Mouse (Mus musculus): ENCODE results near the gene Cass4.

The Cass4 gene

DNA sequence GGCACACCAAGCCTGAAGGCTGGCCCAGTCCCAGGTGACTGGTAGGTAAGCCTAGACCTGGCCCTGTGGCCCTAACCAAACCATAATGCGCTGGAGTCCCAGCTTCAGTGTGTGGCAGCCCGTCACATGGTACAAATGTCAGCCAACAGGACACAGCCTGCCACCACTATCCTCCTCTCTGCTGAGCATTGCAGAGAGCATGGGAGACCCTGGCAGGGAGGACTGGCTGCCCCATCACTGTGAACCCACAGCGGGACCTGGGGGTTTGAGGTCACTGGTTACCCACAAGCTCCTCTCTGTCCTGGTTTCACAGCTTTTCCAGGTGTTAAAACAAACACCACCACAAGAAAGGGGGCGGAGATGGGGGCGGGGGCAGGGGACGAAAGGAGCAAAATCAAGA, 3.3 kb upstream of the Cass4 start:
- 62% methylated on average over 6 of the region's 6 CpGs for WGBS

DNA sequence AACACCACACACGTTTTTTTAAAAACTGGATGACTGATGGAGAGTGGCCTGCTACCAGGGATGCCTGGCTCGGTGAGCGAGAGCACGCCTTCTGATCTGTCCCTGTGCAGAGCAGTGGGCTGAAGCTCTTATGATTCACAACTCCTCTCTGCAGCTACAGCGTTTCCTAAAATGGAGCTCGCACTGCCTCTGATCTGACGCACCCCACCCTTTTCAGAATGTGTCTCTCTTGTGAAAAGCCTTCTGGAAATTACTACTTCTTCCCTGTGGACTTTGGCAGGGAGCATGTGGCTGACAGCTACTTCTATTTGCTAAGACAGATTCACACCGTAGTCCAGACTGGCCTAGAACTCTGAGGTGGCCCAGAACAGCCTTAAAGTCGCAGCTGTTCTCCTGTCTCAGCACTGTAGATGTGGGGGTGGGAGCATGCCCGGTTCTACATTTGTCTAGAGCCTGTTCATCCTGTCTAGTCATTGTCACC, 1.5 kb upstream of the Cass4 start:
- 35% methylated on average over 10 of the region's 10 CpGs for WGBS

DNA sequence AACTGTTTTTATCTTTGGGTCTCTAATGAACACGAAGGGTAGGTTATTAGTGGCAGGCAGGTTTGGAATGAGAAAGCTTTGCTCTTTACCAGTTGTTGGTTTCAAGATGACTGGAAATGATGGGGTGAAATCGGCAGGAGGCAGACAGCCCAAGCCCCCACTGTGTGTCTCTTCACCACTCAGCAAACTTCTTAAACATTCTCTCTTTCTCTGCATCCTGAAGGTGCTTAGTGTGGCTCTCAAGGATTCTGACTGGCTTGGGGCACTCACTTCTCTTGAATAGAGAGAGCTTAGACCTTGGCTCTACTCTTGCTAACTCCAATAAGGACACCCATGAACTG, 428 bp downstream of the Cass4 start:
- 89% methylated on average over 2 of the region's 2 CpGs for WGBS

DNA sequence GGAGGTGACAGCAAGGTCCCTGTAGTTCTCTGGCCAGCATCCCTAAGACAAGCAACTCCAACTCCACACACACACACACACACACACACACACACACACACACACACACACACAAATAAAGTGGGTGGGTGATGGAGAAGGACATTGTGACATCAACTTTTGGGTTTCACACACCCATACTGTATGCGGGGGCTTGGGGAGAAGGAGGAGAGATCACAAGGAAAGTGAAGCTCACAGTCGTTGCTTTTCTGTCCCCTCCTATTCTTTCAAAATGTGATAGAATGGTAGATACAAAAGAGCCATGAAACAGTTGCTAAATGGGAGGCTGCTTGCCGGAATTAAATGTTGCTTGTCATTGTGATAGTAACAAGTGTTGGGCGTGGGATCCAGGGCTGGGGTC, 1.1 kb downstream of the Cass4 start:
- WGBS: 80% methylated on average over 4 of the region's 4 CpGs

DNA sequence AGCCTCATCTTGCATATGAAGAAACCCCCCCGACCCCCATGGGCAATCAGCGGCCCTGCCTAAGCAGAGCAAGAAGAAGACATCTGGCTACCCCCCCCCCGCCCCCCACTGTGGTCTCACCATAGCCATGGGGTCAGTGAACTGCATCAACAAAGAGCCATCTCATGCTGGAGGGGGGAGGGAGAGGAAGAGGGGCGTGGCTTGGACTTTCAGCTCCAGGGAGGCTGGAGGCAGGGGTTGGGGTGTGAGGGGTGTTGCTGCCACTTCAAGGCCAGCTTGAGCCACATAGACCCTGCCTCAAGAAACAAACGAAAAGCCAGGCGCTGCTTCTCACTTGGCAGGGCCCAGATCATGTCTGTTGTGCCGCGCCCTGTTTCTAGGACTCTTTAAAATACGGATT, 2.4 kb downstream of the Cass4 start:
- WGBS: 65% methylated on average over 9 of the region's 9 CpGs

DNA sequence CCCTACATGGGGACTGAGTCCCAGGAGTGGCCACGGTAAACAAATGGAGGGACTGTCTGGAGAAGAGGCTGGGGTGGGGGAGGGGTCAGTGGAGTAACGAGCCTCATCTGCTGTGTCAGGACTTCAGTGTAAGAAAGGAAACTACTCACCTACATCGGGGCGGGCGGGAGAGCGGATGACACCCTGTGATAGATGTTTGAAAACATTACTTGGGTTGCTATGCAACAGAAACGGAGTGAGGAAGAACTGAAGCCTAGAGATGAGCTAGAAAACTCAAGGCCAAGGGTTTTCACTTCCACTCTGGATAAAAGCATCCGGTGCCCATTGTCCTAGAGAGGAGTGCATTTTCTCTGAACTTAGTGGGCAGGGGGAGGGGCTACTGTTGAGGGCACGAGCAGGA, 6.3 kb downstream of the Cass4 start:
- WGBS: 23% methylated on average over 9 of the region's 9 CpGs

DNA sequence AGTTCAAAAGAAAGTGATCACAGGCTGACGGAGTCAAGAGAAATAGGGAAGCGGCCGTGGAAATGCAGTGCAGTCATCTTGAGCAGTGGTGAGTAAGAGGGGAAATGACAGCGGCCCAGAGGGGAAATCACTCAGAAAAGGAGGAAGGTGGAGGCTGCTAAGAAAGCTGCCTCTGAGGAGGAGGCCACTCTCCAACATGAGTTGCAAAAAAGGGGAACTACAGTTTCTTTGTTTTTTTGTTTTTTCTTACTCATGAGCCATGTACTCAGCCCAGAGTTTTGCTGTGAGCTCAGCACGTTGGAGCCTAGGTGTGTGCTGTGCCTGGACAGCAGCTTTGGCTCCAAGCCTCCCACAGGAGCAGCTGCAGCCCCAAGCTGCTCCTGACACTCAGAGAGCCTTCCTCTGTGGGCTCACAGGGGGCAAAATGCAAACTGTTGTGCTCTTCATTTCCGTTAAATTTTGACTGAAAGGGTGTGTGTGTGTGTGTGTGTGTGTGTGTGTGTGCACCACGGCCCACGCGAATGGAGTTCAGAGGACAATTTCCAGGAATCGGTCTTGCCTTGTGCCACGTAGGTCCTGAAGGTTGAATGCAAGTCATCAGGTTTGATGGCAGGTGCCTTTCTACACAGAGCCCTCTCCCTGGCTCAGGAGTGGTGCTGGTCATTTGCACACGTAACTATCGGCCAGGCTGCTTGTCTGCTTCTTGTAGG, 7.7 kb downstream of the Cass4 start:
- WGBS: 72% methylated on average over 13 of the region's 13 CpGs

DNA sequence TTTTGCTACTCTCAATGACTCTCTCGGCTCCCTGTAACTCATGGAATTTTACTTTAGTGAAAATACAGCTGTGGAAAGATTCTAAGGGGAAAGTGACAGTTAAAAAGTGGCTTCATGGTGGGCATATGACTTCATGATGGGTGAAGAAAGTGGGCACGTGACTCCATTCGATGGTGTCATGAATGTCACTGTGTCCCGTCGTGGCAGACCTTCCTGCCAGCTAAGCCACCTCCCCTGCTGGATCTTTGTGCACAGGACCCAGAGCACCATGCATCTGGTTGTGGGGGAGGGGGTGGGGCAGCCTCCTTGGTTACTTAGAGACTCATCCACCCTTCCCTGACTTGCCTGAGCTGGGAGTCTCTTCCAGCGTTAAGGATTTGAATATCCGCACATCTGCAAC, 10.6 kb downstream of the Cass4 start:
- WGBS: 63% methylated on average over 7 of the region's 7 CpGs

DNA sequence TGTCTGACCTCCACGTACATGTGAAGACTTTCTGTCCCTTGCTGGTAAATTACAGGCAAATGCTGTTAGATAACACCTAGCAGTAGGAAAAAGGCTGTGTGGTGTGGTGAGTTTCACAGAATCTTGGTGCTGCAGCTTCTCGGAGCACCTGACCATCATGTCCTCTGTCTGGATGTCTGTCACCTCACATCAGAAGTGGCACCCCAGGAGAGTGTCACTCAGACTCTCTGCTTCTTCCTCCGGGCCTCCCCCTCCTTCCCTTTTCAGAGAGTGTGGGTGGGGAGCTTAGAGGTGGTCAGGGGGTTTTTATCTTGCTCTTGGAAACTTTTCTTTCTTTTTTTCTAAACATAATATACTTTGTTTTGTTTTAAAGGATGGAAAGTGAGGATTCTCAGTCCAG, 11.4 kb downstream of the Cass4 start:
- WGBS: 85% methylated on average over 3 of the region's 3 CpGs

DNA sequence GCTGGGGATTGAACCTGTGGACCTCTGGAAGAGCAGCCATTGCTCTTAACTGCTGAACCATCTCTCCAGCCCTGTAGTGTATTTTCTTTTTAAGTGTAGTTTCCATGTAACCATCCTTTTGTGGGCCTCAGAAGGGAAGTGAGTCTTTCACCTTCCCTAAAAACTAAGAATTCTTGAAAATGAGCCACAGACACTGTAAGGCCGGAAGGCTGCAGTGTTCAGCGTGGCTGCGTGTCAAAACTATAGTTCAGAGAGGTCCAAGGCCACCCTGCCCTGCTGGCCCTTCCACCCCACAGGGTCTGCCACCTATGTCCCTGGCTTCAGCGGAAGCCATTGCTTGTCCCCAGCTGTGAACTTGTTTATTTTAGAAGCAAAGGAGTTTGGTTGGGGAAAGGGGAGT, 12.6 kb downstream of the Cass4 start:
- 83% methylated on average over 4 of the region's 4 CpGs for whole genome bisulfite sequencing

DNA sequence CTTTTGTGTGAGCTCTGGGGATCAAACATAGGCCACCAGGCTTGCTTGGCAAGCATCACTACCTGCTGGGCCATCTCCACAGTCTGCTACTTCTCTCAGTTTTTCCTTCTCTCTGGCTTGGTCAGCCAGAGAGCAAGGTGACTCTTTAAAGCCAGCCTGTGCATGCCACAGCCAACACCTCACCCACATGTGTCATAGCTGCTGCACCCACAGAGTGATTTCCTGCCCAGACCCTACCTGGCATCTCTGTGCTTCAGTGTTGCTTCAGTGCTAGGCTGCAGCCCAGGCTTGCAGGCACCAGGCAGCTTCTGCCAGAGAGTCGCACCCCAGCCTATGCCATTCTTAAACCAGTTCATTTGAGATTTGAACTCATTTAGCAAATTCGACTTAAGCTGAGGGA, 13.9 kb downstream of the Cass4 start:
- 87% methylated on average over 2 of the region's 2 CpGs for WGBS

DNA sequence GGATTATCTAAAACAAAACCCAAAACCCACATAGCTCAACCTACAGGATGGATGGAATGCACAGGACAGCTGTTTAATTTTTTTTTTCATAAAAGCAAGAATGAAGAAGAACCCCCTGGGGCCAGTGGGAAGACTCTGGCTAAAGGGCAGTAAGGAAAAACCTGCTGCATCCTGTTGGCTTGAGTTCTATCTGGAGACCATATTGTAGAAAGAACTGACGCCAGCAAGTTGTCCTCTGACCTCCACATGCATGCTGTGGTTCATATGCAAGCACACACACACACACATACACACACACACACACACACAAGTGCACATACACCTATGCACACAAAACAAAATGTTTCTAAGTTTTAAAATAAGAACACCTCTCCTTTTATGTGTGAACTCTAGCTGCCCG, 17.1 kb downstream of the Cass4 start:
- 75% methylated on average over 2 of the region's 2 CpGs for WGBS

DNA sequence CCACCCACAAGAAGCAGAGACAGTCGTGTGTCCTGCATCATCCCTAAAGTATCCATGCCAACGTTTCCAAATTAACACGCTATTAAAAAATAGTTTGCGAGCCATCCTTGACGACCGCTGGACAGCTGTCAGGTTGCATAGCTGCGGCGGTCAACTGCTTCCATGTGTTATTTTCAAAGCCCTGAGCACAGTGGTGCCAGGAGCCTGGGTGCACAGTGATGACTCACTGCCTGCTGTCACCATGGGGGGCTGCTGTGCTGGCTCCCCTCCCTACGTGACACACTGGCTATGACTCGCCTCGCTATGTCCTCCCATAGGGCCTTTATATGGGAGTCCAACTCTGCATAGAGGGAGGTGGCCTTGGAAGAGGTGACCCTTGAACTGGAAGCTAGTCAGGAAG, 17.5 kb downstream of the Cass4 start:
- 56% methylated on average over 11 of the region's 11 CpGs for WGBS

DNA sequence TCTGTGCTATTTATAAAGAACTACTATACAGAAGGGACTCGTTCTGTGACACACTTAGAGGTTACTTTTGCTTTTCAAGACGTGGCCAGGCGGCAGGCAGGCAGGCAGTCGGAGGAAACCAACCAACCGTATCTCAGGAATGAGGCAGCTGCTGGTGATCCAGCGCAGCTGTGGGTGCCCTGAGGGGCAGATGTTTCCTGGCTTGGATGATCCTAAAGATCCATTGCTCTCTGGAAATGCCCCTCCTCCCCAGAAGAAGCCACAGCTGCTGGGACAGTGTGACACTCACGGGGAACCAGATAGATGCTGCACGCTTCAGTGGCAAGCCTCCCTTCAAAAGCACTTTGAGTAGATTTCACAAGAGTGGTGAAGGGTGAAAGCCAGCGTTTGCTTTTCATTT, 18.9 kb downstream of the Cass4 start:
- 19% methylated on average over 9 of the region's 9 CpGs for WGBS

DNA sequence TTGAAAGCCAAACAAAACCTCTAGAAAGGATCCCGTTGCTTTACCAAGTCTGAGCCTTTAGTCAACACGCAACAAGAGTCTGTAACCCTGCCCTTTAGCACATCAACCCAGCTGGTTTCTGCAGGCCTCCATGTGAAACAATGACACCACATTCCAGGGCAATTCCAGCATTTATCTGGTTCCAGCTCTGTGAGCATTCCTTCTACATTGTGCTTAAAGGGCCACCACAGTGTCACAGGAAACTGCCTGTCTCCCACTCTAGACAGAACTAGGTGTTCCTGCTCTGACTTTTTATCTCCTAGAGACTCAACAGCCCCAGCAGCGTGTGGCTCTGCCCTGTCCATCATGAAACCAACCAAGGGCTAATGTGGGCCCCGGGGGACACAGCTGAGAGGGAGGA, 19.7 kb downstream of the Cass4 start:
- 65% methylated on average over 4 of the region's 4 CpGs for WGBS

DNA sequence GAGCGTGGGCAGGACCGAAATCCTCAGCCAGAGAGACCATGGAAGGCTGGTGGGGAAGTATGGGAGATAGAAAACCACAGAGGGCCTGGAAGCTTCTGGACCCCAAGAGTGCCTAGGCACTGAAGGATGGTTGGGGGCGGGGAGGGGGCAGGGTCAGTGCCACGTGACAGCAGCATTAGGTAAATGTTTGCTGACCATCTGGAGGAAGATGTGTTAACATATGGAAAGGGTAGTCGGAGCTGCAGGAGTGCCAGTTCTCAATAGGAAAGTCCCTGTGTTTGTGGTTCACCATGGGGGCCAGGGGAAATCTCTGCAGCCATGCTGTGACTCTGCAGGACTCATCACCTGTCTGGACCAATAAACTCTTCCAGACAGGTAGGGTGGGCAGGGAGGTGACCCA, 20.3 kb downstream of the Cass4 start:
- 51% methylated on average over 5 of the region's 5 CpGs for WGBS

DNA sequence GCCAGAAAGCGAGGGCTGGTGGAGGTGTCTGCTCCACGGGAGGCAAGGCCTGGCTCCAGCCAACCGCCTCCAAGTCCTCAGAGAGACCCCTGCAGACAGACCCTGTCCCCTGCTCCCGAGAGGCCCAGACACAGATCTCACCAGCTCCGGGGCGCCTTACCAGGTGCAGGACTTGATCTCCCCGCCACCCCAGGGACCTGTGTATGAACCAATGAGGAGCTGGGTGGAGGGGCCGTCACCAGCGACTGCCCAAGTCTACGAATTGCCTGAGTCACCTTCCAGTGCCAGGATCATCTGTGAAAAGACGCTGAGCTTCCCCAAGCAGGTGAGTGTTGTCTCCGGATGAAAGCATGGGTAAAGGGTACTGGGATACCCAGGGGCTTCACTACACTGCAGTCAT, 22.6 kb downstream of the Cass4 start:
- WGBS: 71% methylated on average over 12 of the region's 12 CpGs

DNA sequence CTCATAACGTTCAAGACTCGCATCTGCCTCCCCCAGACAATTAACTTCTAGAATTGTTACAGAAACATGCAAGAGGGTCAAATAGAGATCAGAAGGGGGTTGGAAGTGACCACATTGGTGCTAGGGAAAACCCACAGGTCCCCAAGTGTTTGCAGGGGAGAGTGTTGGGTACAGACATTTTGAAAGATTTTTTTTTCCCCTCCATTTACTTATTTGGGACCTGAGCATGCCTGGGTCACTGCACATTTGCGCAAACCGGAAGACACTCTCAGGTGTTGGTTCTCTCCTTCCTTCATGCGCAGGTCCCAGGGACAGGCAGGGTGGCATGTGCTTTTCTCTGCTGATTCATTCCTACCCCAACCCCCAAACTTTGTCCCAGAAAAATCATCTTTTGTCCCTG, 23.3 kb downstream of the Cass4 start:
- WGBS: 89% methylated on average over 5 of the region's 5 CpGs

DNA sequence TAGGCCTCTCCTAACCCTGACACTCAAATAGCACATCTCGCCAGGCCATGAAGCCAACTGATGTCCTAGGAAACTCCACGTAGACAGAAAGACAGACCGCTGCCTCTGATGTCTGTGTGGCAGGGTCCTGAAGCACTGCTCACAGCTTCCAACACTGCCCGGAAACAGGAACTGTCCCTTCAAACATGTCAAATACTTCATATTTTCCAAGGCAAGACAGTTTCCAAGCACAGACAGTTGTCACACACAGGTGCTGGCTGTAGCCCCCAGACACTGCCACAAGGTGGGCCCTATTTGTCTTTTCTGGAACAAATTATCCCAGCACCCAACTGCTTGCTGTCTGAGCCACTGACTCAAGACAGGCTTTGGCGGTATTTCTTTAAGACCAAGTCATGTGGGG, 24.6 kb downstream of the Cass4 start:
- 88% methylated on average over 5 of the region's 5 CpGs for WGBS

DNA sequence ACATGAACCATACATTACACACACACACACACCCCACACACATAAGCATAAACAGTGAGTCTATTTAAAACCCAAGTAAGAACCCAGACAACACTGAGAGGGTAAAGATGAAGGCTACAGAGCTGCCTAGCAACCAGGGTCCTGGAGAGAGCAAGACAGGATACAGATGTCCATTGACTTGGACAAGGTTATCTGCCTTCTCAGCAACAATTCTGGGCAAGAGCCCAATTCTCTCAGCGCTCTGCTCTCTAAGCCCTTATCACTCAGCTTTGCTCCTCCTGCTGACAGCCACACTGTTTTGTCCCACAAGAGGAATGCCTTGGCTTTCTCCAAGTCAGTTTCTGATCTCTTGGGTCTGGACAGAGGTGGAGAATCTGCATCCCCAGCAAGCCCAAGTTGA, 37.0 kb downstream of the Cass4 start:
- WGBS: 61% methylated on average over 1 of the region's 1 CpGs

DNA sequence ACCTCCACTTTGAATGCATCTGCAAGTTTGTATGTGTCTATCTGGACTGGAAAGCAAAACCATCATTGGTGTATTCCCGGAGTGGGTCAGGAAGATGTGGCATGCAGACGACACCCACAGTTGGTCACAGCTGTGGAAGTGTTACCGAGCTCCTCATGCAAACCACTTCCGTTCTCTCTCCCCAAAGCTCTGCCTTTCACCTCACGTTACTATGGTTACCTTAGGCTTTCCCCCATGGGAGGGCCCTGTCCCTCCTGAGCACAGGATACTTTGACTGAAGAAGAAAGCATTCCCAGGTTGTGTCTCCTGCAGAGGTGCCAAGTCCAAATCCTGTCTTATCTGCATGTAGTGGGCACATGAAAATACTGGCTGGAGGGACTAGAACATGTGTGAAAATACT, 40.2 kb downstream of the Cass4 start:
- 59% methylated on average over 5 of the region's 5 CpGs for WGBS

DNA sequence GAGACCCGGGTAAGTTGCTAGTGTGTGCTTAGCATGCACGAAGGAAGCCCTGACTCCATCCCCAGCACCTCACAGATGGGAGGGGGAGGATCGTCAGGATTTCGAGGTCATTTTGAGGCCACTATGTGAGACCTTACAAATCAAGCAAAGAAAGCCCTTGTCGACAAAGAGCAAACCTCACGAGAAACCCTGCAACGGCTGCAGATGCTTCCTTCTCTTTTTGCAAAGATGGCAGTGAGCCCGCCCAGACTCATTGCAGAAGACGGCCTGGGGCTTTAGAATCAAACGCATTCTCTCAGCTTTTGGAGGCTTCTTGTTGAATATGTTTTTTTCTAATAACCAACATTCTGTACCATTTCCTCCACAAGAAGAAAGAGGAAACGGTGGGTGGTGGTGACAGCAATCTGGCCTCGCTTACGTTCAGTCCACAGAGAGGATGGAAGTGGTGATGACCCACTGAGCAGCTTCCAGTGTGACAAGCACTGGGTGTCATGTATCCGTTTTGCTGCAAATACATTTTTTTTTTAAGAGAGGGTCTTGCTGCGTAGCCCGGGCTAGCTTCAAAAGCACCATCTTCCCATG, 43.9 kb downstream of the Cass4 start:
- WGBS: 68% methylated on average over 16 of the region's 16 CpGs

DNA sequence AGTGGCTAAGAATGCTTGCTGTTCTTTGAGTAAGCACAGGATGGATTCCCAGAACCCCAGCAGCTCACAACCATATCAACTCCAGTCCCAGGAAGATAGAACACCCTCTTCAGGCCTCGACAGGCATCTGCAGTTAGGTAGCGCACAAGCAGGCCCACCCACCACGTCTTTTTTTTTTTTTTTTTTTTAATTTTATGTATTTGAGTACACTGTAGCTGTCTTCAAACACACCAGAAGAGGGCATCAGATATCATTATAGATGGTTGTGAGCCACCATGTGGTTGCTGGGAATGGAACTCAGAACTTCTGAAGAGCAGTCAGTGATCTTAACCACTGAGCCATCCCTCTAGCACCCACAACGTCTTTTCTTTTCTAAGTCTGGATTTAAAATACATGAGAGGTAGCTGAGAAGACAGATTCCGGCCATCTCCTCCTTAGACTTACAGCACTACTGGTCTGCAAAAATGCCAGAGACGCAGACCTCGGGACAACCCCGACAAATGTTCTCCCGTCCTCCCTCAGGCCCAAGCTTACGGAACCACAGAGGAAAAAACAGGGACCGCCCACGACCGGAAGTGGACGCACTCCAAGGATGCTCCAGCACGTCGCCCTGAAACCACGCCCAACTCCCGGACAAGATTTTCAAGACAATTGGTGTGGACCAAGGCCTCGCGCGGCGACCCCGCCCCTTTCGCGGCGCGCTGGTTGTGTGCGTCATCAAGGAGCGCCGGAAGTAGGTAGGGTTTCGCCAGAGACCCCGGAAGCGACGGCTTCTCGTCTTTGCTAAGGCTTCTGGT, 46.4 kb downstream of the Cass4 start, which contains the start of gene Rtf2:
Gene Rtf2, plus strand, starts transcription at position 714 of the 797 bp plus-strand sequence.
- 1% methylated on average over 35 of the region's 35 CpGs for WGBS

Data from cerebral cortex, adult 2 months (tissue).